Comparison of ENCODE assay signal across 8 mouse cellular contexts in genomic region chr1:191963948-191964772, GRCm38 (mm10). TPM values are rescaled to one million over a fixed set of nuclear protein-coding genes. Genes with fewer than 3 reads are reported as not detected.
DNase-seq lines count a peak whose midpoint lies in the region; ATAC-seq and TF ChIP-seq lines count a peak whose summit lies in the region.

No protein-coding gene starts in this region.

- WGBS in hindbrain, embryonic 16.5 days, result 23% methylated on average over 8 of the region's 8 CpGs

- peak; percentile 93 for DNase-seq in R1 (ENCODE audit: low read depth, low spot score)
- peak; percentile 87 to 94 for DNase-seq in cerebellum, postnatal 14 days
- peak; percentile 92 for DNase-seq in gastrocnemius, adult 2 months
- peak; percentile 55 for DNase-seq in left cerebral cortex, adult 11 months (ENCODE audit: low spot score)
- DNase-seq in lung, postnatal 36 days, result peak; percentile 96
- DNase-seq in retina, postnatal 7 days (ENCODE audit: low read depth, low spot score), result peak; percentile 57
- peak; percentile 94 for DNase-seq in thymus, postnatal 4 days

- intact Hi-C loops in gastrocnemius, adult 2 months (cut with DNase I), result loop anchor here (1.0 to 2.0 kb wide), 2 partner anchors 57 to 130 kb away; partner anchors contain the start of gene Slc30a1

- no peaks in the 10 kb centered on the region for H3K9me3 ChIP-seq in hindbrain, embryonic 16.5 days (ENCODE audit: control insufficient read depth, low read length)

- H3K9ac ChIP-seq in hindbrain, embryonic 16.5 days (ENCODE audit: low read depth, low read length), result no peak overlapping the region

- H3K4me2 ChIP-seq in hindbrain, embryonic 16.5 days (ENCODE audit: low read length), result no peak overlapping the region

- no peaks in the 10 kb centered on the region for H3K36me3 ChIP-seq in hindbrain, embryonic 16.5 days (ENCODE audit: control insufficient read depth, insufficient read depth, low read length)

- peak overlapping the region; percentile 28 for H3K27ac ChIP-seq in gastrocnemius, adult 2 months
- no peak overlapping the region for H3K27ac ChIP-seq in hindbrain, embryonic 16.5 days (ENCODE audit: low read depth, low read length)

- peak; percentile 76 for ATAC-seq in hindbrain, embryonic 16.5 days

- H3K4me1 ChIP-seq in hindbrain, embryonic 16.5 days (ENCODE audit: control insufficient read depth, insufficient read depth, low read depth, low read length), result no peaks in the 10 kb centered on the region

- H3K4me3 ChIP-seq in gastrocnemius, adult 2 months, result no peak overlapping the region
- no peak overlapping the region for H3K4me3 ChIP-seq in hindbrain, embryonic 16.5 days (ENCODE audit: low read length)

- H3K27me3 ChIP-seq in hindbrain, embryonic 16.5 days (replicated peaks; ENCODE audit: control insufficient read depth, insufficient read depth, low read length), result no peaks in the 10 kb centered on the region

- TF ChIP-seq CTCF in gastrocnemius, adult 2 months (IDR thresholded peaks at IDR 0.05), result peak; percentile 91

RNA-seq across cellular contexts. Expression of gene Rd3, which starts 13.0 kb away (rescaled TPM):
- total RNA-seq in gastrocnemius, adult 2 months (2021), result under 1 TPM in 1 of 2 experiments, not detected in 1; 0.08 TPM
- polyA plus RNA-seq in hindbrain, embryonic 16.5 days (2015; fragmentation: Nextera tagmentation; extraction: Ambion mirVana), result 3.7 and 4.1 TPM in 2 replicates

RNA-seq across cellular contexts. Expression of gene Slc30a1, which starts 57.6 kb away (rescaled TPM):
- 1 to 10 TPM; 5.8 to 6.4 TPM for total RNA-seq in gastrocnemius, adult 2 months (2021)
- 2.0 and 2.2 TPM in 2 replicates for polyA plus RNA-seq in hindbrain, embryonic 16.5 days (2015; fragmentation: Nextera tagmentation; extraction: Ambion mirVana)
